Mouse (Mus musculus): ENCODE results near the gene Rita1. TPM values are rescaled to one million over a fixed set of nuclear protein-coding genes. Genes with fewer than 3 reads are reported as not detected.

Gene Rita1
- polyA plus RNA-seq, 1 experiment from 2014 or later, result 26.5 TPM

DNA sequence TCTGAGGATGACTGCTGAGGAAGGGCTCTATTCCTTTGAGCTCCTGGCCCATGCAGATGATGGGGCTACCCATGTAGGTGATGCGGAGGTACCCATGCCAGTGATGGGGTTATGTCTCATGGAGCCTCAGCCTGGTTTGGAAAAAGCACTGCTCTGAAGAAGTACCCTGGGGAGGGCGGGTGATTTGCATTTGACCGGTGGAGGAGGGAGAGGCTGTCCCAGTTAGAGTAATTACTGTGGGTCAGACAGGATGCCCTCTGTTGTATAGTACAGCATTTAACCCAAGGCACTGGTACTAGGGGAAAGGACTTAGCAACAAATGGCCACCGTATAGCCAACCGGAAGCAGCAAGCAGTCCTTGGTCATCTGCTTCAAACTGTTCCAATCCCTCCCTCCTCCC is 22.5 kb upstream of the Rita1 start:
- Histone ChIP-seq H3K9me3 (ENCODE audit: control insufficient read depth, low read length) (no peaks in the 10 kb centered on the region), H3K36me3 (ENCODE audit: control insufficient read depth, insufficient read depth, low read length) (no peaks in the 10 kb centered on the region), H3K4me2 (ENCODE audit: low read depth, low read length) (no peak overlapping the region), H3K4me1 (ENCODE audit: control insufficient read depth, insufficient read depth, low read length) (no peaks in the 10 kb centered on the region), H3K27me3 (ENCODE audit: control insufficient read depth, insufficient read depth, low read length) (no peaks in the 10 kb centered on the region; the same call in none of the 2 replicates), H3K27ac (ENCODE audit: low read depth, low read length) (no peak overlapping the region), H3K4me3 (ENCODE audit: low read depth, low read length) (no peak overlapping the region), H3K9ac (replicated peaks; ENCODE audit: low read depth, low read length) (no peak overlapping the region)
- WGBS, result 27% methylated on average over 5 of the region's 5 CpGs
- no peak for ATAC-seq (ENCODE audit: low read depth)

DNA sequence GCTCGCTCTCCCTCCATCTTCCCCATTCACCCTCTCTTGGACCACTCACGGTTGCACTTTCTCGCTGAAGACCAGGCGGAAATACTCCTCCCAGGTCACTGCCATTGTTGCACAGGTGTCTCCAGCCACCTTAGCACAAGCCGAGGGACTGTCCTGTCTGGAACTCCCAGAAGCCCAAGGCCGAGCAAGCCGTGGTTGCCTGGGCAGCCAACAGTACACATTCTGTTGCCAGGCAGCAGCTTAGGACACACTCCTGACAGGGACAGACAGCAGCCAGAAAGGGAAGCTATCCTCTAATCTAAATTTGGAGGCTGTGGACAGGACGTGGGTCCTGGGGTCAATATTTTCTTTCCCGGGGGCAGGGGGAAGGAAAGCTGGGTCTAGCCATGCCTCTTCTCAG is 21.7 kb upstream of the Rita1 start, which contains the start of gene Cfap73:
Gene Cfap73 (minus strand): TSS at position 105 of the 400 bp plus-strand sequence.
- H3K4me1 ChIP-seq (ENCODE audit: control insufficient read depth, insufficient read depth, low read length), result no peaks in the 10 kb centered on the region
- H3K27me3 ChIP-seq (ENCODE audit: control insufficient read depth, insufficient read depth, low read length), result no peaks in the 10 kb centered on the region; the same call in none of the 2 replicates
- H3K27ac ChIP-seq (ENCODE audit: low read depth, low read length), result no peak within 1 kb of the TSS
- no peaks in the 10 kb centered on the region for H3K36me3 ChIP-seq (ENCODE audit: control insufficient read depth, insufficient read depth, low read length)
- no peaks in the 10 kb centered on the region for H3K9me3 ChIP-seq (ENCODE audit: control insufficient read depth, low read length)
- H3K4me2 ChIP-seq (ENCODE audit: low read depth, low read length), result no peak within 1 kb of the TSS
- H3K9ac ChIP-seq (replicated peaks; ENCODE audit: low read depth, low read length), result no peak within 1 kb of the TSS
- 61% methylated on average over 9 of the region's 9 CpGs for WGBS
- ATAC-seq (ENCODE audit: low read depth), result no peak
- no peak within 1 kb of the TSS for H3K4me3 ChIP-seq (ENCODE audit: low read depth, low read length)

DNA sequence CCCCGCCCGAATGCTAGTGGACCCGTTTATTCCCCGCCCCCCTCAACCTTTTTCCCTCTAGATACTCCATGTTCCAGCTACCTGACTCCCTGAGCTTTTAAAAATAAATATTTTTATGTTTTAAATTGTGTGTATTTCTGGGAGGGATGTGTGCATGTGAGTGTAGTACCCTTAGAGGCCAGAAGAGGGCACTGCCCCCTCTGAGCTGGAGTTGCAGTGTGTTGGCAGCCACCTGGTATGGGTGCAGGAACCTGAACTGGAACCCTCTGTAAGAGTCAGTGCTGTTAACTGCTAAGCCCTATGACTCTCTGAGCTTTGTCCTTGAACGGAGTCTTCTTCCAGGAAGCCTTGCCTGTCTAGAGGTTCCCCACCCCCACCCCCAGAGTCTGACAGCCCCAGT is 19.5 kb upstream of the Rita1 start:
- ATAC-seq (ENCODE audit: low read depth), result no peak
- H3K4me3 ChIP-seq (ENCODE audit: low read depth, low read length), result no peak overlapping the region
- 93% methylated on average over 5 of the region's 5 CpGs for WGBS

DNA sequence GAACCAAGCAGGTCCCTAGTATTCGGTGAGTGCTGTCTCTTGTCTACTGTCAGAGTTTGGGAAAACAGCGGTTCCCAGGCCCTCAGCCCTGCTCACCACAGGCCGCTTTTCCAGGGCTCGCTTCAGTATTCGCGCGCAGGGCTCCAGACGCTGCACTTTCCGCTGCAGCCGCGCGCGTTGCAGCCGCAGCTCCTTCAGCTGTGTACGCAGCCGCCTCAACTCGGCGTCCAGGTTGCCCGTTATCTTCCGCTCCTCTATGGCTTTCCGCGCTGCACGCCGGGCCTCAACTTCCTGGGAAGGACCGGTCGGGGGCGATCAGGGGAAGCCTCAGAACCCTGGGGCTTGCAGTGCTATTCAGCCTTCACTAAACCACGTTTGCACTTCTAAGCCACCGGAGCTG is 18.7 kb upstream of the Rita1 start:
- Histone ChIP-seq H3K9me3 (ENCODE audit: control insufficient read depth, low read length) (no peaks in the 10 kb centered on the region), H3K27me3 (ENCODE audit: control insufficient read depth, insufficient read depth, low read length) (no peaks in the 10 kb centered on the region; the same call in none of the 2 replicates), H3K4me2 (ENCODE audit: low read depth, low read length) (peak overlapping the region; percentile 15), H3K27ac (ENCODE audit: low read depth, low read length) (no peak overlapping the region), H3K36me3 (ENCODE audit: control insufficient read depth, insufficient read depth, low read length) (peaks cover 12% of the 10 kb centered on the region; the same call in 1 of the 2 replicates), H3K9ac (replicated peaks; ENCODE audit: low read depth, low read length) (no peak overlapping the region), H3K4me1 (ENCODE audit: control insufficient read depth, insufficient read depth, low read length) (no peaks in the 10 kb centered on the region), H3K4me3 (ENCODE audit: low read depth, low read length) (no peak overlapping the region)
- ATAC-seq (ENCODE audit: low read depth), result no peak
- WGBS, result 7% methylated on average over 29 of the region's 29 CpGs

More for the DNA sequence above, 19.5 kb upstream of the Rita1 start:
- Histone ChIP-seq H3K36me3 (ENCODE audit: control insufficient read depth, insufficient read depth, low read length) (peaks cover 9% of the 10 kb centered on the region; the same call in 1 of the 2 replicates), H3K27me3 (ENCODE audit: control insufficient read depth, insufficient read depth, low read length) (no peaks in the 10 kb centered on the region; the same call in none of the 2 replicates), H3K9ac (replicated peaks; ENCODE audit: low read depth, low read length) (no peak overlapping the region), H3K9me3 (ENCODE audit: control insufficient read depth, low read length) (no peaks in the 10 kb centered on the region), H3K27ac (ENCODE audit: low read depth, low read length) (no peak overlapping the region), H3K4me1 (ENCODE audit: control insufficient read depth, insufficient read depth, low read length) (no peaks in the 10 kb centered on the region), H3K4me2 (ENCODE audit: low read depth, low read length) (no peak overlapping the region)

DNA sequence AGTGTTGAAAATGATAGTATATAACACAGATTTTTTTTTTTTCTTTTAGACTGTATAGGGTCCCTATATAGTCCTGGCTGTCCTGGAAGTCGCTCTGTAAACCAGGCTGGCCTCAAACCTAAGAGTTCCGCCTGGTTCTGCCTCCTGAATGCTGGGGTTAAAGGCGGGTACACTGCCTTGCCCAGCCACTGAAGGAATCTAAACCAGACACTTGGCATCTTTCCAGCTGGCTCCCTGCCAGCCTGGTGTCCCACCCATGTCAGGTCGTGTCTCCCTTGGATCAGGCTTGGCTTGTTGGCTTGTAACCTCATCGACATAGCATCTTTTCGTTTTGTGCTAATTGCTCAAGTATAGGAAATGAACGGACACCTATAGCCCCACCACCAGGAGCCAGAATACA is 16.2 kb upstream of the Rita1 start:
- H3K4me1 ChIP-seq (ENCODE audit: control insufficient read depth, insufficient read depth, low read length), result no peaks in the 10 kb centered on the region
- H3K36me3 ChIP-seq (ENCODE audit: control insufficient read depth, insufficient read depth, low read length), result peaks cover 30% of the 10 kb centered on the region; the same call in 1 of the 2 replicates
- 64% methylated on average over 7 of the region's 7 CpGs for WGBS
- no peak overlapping the region for H3K4me3 ChIP-seq (ENCODE audit: low read depth, low read length)
- no peak for ATAC-seq (ENCODE audit: low read depth)
- H3K4me2 ChIP-seq (ENCODE audit: low read depth, low read length), result no peak overlapping the region
- no peaks in the 10 kb centered on the region for H3K9me3 ChIP-seq (ENCODE audit: control insufficient read depth, low read length)
- no peaks in the 10 kb centered on the region; the same call in none of the 2 replicates for H3K27me3 ChIP-seq (ENCODE audit: control insufficient read depth, insufficient read depth, low read length)
- no peak overlapping the region for H3K9ac ChIP-seq (replicated peaks; ENCODE audit: low read depth, low read length)
- no peak overlapping the region for H3K27ac ChIP-seq (ENCODE audit: low read depth, low read length)

DNA sequence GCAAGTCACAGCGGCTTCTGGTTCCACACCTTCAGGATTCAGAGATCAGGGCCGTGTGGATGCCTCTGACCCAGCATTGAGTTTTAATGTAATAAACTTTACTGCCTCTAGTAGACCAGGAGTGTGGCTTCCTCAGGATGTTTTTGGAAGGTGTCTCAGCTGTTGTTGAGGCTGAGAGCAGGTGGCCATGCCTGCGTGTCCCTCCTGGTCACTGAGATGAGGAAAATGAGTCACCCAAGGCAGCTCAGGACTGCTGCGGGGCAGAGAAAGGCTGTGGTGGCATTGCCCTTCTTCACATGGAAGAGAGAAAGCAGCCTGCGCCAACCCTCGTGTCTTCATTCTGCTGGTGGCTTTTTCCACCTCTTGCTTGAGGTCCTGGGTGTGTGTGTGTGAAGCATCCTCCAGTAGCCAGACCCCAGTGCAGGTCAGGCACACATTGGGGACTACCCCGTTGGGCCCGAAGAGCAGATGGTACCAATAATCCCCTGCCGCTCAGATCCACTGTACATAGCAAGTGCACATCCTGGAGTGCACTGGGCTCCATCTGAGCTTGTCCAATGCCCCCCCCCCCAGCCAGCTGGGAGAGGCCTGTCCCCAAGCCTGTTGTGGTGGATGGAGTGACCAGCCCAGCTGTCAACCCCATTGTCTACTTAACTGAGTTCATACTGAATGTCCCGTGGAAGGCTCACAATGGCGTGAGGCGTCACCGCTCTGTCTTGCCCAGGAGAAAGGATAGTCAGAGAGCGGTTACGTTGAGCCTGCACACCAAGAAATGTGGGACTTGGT is 15.3 kb upstream of the Rita1 start:
- ATAC-seq (ENCODE audit: low read depth), result no peak
- no peaks in the 10 kb centered on the region; the same call in none of the 2 replicates for H3K27me3 ChIP-seq (ENCODE audit: control insufficient read depth, insufficient read depth, low read length)
- H3K4me2 ChIP-seq (ENCODE audit: low read depth, low read length), result no peak overlapping the region
- H3K27ac ChIP-seq (ENCODE audit: low read depth, low read length), result no peak overlapping the region
- H3K4me1 ChIP-seq (ENCODE audit: control insufficient read depth, insufficient read depth, low read length), result no peaks in the 10 kb centered on the region
- no peak overlapping the region for H3K9ac ChIP-seq (replicated peaks; ENCODE audit: low read depth, low read length)
- 75% methylated on average over 15 of the region's 15 CpGs for whole genome bisulfite sequencing
- no peak overlapping the region for H3K4me3 ChIP-seq (ENCODE audit: low read depth, low read length)
- H3K9me3 ChIP-seq (ENCODE audit: control insufficient read depth, low read length), result no peaks in the 10 kb centered on the region
- H3K36me3 ChIP-seq (ENCODE audit: control insufficient read depth, insufficient read depth, low read length), result peaks cover 37% of the 10 kb centered on the region; the same call in 1 of the 2 replicates

DNA sequence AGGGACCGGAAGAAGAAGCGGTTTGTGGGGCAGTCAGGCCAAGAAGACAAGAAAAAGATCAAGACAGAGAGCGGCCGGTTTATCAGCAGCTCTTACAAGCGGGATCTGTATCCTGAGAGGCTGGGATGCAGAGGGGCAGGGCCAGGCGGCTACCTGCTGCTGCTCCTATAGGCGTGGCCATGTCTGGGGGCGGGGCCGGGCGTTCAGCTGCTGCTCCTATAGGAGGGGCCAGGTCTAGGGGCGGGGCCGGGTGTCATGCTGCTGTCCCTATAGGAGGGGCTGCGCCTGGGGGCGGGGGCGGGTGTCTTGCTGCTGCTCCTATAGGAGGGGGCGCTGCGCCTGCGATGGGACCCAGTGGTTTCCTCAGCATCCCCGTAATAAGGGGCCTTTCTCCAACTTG is 14.0 kb upstream of the Rita1 start:
- no peaks in the 10 kb centered on the region for H3K9me3 ChIP-seq (ENCODE audit: control insufficient read depth, low read length)
- 33% methylated on average over 19 of the region's 19 CpGs for WGBS
- no peak overlapping the region for H3K27ac ChIP-seq (ENCODE audit: low read depth, low read length)
- no peaks in the 10 kb centered on the region; the same call in none of the 2 replicates for H3K27me3 ChIP-seq (ENCODE audit: control insufficient read depth, insufficient read depth, low read length)
- H3K4me2 ChIP-seq (ENCODE audit: low read depth, low read length), result no peak overlapping the region
- H3K36me3 ChIP-seq (ENCODE audit: control insufficient read depth, insufficient read depth, low read length), result peaks cover 44% of the 10 kb centered on the region; the same call in 1 of the 2 replicates
- no peaks in the 10 kb centered on the region for H3K4me1 ChIP-seq (ENCODE audit: control insufficient read depth, insufficient read depth, low read length)
- H3K4me3 ChIP-seq (ENCODE audit: low read depth, low read length), result no peak overlapping the region
- H3K9ac ChIP-seq (replicated peaks; ENCODE audit: low read depth, low read length), result no peak overlapping the region
- ATAC-seq (ENCODE audit: low read depth), result no peak

DNA sequence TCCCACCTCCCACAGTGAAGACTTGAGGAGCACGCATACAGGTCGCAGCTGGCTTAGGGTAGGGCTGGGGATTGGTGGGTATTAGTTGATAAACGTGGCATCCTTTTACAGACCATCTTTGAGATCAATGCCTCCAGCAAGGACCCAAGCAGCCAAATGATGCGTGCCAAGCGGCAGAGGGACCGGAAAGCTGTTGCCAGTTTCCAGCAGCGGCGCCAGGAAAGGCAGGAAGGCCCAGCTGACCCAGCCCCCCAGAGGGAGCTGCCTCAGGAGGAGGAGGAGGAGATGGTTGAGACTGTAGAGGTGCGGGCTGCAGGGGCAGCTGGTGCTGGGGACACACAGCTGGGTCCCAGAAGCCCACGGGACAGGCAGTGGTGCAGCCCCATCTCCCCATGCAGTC is 12.0 kb upstream of the Rita1 start:
- Histone ChIP-seq H3K9ac (replicated peaks; ENCODE audit: low read depth, low read length) (no peak overlapping the region), H3K4me1 (ENCODE audit: control insufficient read depth, insufficient read depth, low read length) (no peaks in the 10 kb centered on the region), H3K9me3 (ENCODE audit: control insufficient read depth, low read length) (no peaks in the 10 kb centered on the region), H3K4me2 (ENCODE audit: low read depth, low read length) (no peak overlapping the region), H3K4me3 (ENCODE audit: low read depth, low read length) (no peak overlapping the region), H3K27me3 (ENCODE audit: control insufficient read depth, insufficient read depth, low read length) (no peaks in the 10 kb centered on the region), H3K36me3 (ENCODE audit: control insufficient read depth, insufficient read depth, low read length) (peaks cover 49% of the 10 kb centered on the region; the same call in 1 of the 2 replicates), H3K27ac (ENCODE audit: low read depth, low read length) (no peak overlapping the region)
- 91% methylated on average over 10 of the region's 10 CpGs for WGBS
- ATAC-seq (ENCODE audit: low read depth), result no peak

DNA sequence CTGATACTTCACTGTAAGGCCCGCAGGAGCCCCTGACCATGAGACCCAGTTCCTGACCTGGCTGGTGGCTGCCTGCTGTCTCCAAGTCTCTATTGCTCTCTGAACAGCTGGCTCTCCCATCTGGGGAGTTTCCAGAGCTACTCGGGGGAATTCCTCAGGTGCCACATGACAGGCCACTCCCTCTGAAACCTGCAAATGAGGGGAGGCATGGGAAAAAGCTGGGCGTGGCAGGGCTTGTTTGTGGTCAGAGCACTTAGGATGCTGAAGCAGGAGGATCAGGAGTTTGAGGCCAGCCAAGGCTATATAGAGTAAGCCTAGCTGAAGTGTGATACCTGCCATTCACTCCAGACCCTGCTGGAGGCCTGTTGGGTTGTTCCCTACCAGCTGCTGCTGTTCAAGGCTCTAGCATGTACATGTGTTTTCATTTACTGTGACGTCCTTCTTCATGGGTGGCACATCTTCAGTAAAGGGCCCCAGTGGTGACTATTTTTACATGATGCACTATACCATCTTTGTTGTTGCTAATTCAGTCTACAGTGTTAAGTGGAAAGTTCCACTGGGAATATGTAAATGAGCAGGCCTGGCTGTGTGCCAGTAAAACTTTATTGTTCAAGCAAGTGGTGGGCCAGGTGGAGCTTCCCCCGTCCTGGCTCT is 9.9 kb upstream of the Rita1 start:
- H3K36me3 ChIP-seq (ENCODE audit: control insufficient read depth, insufficient read depth, low read length), result peaks cover 54% of the 10 kb centered on the region
- ATAC-seq (ENCODE audit: low read depth), result no peak
- 65% methylated on average over 5 of the region's 5 CpGs for WGBS
- H3K4me3 ChIP-seq (ENCODE audit: low read depth, low read length), result no peak overlapping the region
- H3K4me1 ChIP-seq (ENCODE audit: control insufficient read depth, insufficient read depth, low read length), result no peaks in the 10 kb centered on the region
- no peak overlapping the region for H3K9ac ChIP-seq (replicated peaks; ENCODE audit: low read depth, low read length)
- H3K4me2 ChIP-seq (ENCODE audit: low read depth, low read length), result no peak overlapping the region
- H3K27ac ChIP-seq (ENCODE audit: low read depth, low read length), result no peak overlapping the region
- H3K27me3 ChIP-seq (ENCODE audit: control insufficient read depth, insufficient read depth, low read length), result no peaks in the 10 kb centered on the region
- no peaks in the 10 kb centered on the region for H3K9me3 ChIP-seq (ENCODE audit: control insufficient read depth, low read length)

All from neural tube, embryonic 14.5 days (tissue).